Mouse (Mus musculus) left cerebral cortex, adult 6 months (tissue): ENCODE measurements around the gene Paqr5. TPM values are rescaled to one million over a fixed set of nuclear protein-coding genes. Genes with fewer than 3 reads are reported as not detected.

Experiments used
- long read RNA-seq, 2 experiments: library from polyadenylated mRNA; unstranded; transcript quantifications; one replicate each; pipeline ENCODE4 v2.0.0; 2019 to 2020
- polyA plus RNA-seq: library from polyadenylated mRNA; unstranded; fragments of <200 nt; fragmentation: Nextera tagmentation; gene quantifications from 2 replicates; pipeline ENCODE4 v1.2.3, GENCODE M21; 2021

Paqr5 gene
- 3.7 and 5.0 TPM in 2 replicates for polyA plus RNA-seq
- long read RNA-seq, experiment 1, partial matches to known transcripts: 0 of 5 reads
- long read RNA-seq, experiment 1, other reads (novel, unspliced or antisense): 3 of 5 reads
- long read RNA-seq, experiment 2, partial matches to known transcripts: 1 of 7 reads
- long read RNA-seq, experiment 2, other reads (novel, unspliced or antisense): 2 of 7 reads

GRCm38 (mm10) chr9:62026600-62026999 lies at the start of gene Paqr5:
Paqr5 (minus strand) TSS chr9:62026856.

GRCm38 (mm10) chr9:61946623-61947401 lies 79.8 kb downstream of the Paqr5 start, which contains the start of gene Kif23:
Kif23 (minus strand) TSS chr9:61946774.

GRCm38 (mm10) chr9:61914203-61914916 lies 112.3 kb downstream of the Paqr5 start, which contains the start of gene Rplp1:
Rplp1 (minus strand) TSS chr9:61914542.

Other genes starting within 250 kb of the Paqr5 start
- 3,932 and 4,147 TPM in 2 replicates for gene Rplp1, start 112.3 kb downstream of the Paqr5 start, polyA plus RNA-seq
- 0.46 and 0.72 TPM in 2 replicates for gene Kif23, start 80.1 kb downstream of the Paqr5 start, polyA plus RNA-seq
- 9.3 and 10.6 TPM in 2 replicates for gene Glce, start 95.8 kb upstream of the Paqr5 start, polyA plus RNA-seq